Mouse (Mus musculus): ENCODE results near the gene Mgat2. TPM values are rescaled to one million over a fixed set of nuclear protein-coding genes. Genes with fewer than 3 reads are reported as not detected.

Mgat2 gene
- polyA plus RNA-seq, 1 experiment from 2014 or later, result 44.9 TPM

Small RNAs within 50 kb of the gene (microRNA-seq; reads per million reads assigned to microRNA genes)
- gene Gm47287 (ENCODE audit: borderline number of aligned reads), result not detected
- gene Gm47295 (ENCODE audit: borderline number of aligned reads), result 1.8 reads per million

Other genes starting within 250 kb of the Mgat2 start
- 1,745 and 1,937 TPM in 2 replicates for gene Rps29, start 25.0 kb upstream of the Mgat2 start, polyA plus RNA-seq (2014; fragmentation: Nextera tagmentation; extraction: Ambion mirVana)
- gene Lrr1, start 15.3 kb upstream of the Mgat2 start, polyA plus RNA-seq (2014; fragmentation: Nextera tagmentation; extraction: Ambion mirVana), result 28.5 and 33.5 TPM in 2 replicates
- gene Rpl36al, start 74 bp upstream of the Mgat2 start, polyA plus RNA-seq (2014; fragmentation: Nextera tagmentation; extraction: Ambion mirVana), result 999 and 1,044 TPM in 2 replicates
- gene Gm49383, start 12.9 kb downstream of the Mgat2 start, polyA plus RNA-seq (2014; fragmentation: Nextera tagmentation; extraction: Ambion mirVana), result 28.6 and 29.8 TPM in 2 replicates
- 12.2 and 14.0 TPM in 2 replicates for gene Dnaaf2, start 14.3 kb downstream of the Mgat2 start, polyA plus RNA-seq (2014; fragmentation: Nextera tagmentation; extraction: Ambion mirVana)
- 35.5 and 37.9 TPM in 2 replicates for gene Gm49384, start 20.1 kb downstream of the Mgat2 start, polyA plus RNA-seq (2014; fragmentation: Nextera tagmentation; extraction: Ambion mirVana)
- gene Pole2, start 44.0 kb downstream of the Mgat2 start, polyA plus RNA-seq (2014; fragmentation: Nextera tagmentation; extraction: Ambion mirVana), result 42.5 and 46.9 TPM in 2 replicates
- 5.7 and 5.8 TPM in 2 replicates for gene Klhdc1, start 57.0 kb downstream of the Mgat2 start, polyA plus RNA-seq (2014; fragmentation: Nextera tagmentation; extraction: Ambion mirVana)
- gene Klhdc2, start 112.5 kb downstream of the Mgat2 start, polyA plus RNA-seq (2014; fragmentation: Nextera tagmentation; extraction: Ambion mirVana), result 146 and 152 TPM in 2 replicates
- 74.7 and 81.7 TPM in 2 replicates for gene Nemf, start 173.0 kb downstream of the Mgat2 start, polyA plus RNA-seq (2014; fragmentation: Nextera tagmentation; extraction: Ambion mirVana)
- gene Arf6, start 188.0 kb downstream of the Mgat2 start, polyA plus RNA-seq (2014; fragmentation: Nextera tagmentation; extraction: Ambion mirVana), result 65.1 and 68.1 TPM in 2 replicates
- 1.3 and 1.7 TPM in 2 replicates for gene Gm9887, start 188.3 kb downstream of the Mgat2 start, polyA plus RNA-seq (2014; fragmentation: Nextera tagmentation; extraction: Ambion mirVana)